Mouse (Mus musculus) adrenal gland, adult 2 months (tissue): ENCODE results near the gene Bcl2. TPM values are rescaled to one million over a fixed set of nuclear protein-coding genes. Genes with fewer than 3 reads are reported as not detected.
A peak's percentile ranks its signal among the peaks of the same experiment; 100 is the strongest.

Experiments
- DNase-seq: peaks from one replicate; pipeline ENCODE4 v3.0.0; 2021
- microRNA-seq, 2 experiments: library from miRNA; unstranded; fragments of <30 nt; microRNA quantifications; one replicate each; pipeline ENCODE4 v1.2.0; 2021
- polyA plus RNA-seq: library from polyadenylated mRNA; depleted of rRNA; stranded (reverse); fragments of >200 nt; gene quantifications from 2 replicates; pipeline ENCODE4 v1.2.3, GENCODE M21; 2012; rRNA removed
- total RNA-seq, 2 experiments: library from RNA; stranded (reverse); gene quantifications; 2 replicates each; pipeline ENCODE4 v1.2.3; 2021

Gene Bcl2
- total and polyA plus RNA-seq, 3 experiments = 1.7 to 6.4 (median 3.7) TPM

DNA sequence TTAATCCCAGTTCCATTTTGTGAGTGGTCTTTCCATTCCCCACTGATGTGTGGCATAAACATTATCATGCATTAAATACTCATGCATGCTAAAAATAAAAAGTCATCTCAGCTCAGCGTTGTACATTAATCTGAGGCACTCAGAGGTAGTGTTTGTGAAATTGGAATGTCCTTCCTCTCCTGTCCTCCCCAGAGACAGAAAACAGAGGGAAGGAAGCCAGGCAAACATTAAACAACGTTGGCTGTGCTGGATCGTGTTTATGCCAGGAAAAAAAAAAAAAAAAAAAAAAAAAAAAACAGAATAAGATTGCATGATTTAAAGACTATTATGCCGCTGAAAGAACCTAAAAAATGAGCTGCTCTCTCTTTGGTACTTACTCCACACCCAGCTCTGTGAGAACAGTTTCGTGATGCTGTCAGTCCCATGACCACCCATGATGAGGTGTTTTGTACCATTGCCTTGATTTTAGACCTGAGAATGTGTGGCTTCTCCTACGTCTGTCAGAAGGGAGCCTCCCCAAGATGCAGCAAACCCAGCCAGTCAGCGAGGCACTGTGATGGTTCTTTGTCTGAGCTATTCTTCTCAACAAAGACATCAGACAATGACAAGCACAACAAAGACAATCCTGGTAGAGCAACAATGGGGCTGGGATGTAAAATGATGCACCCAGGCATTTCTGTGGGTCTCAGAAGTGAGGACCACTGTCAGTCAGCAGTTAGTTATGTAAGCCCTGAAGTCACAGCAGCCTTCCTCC is 200.0 kb downstream of the Bcl2 start:
- no peak for DNase-seq

GRCm38 (mm10) chr1:106513481-106513880 is 200.6 kb downstream of the Bcl2 start:
- DNase-seq = no peak

- DNase-seq = peak; percentile 66
These were observed 202.5 kb downstream of the Bcl2 start for GRCm38 (mm10) chr1:106511593-106511992.

GRCm38 (mm10) chr1:106507556-106507955 is 206.5 kb downstream of the Bcl2 start:
- no peak for DNase-seq

DNA sequence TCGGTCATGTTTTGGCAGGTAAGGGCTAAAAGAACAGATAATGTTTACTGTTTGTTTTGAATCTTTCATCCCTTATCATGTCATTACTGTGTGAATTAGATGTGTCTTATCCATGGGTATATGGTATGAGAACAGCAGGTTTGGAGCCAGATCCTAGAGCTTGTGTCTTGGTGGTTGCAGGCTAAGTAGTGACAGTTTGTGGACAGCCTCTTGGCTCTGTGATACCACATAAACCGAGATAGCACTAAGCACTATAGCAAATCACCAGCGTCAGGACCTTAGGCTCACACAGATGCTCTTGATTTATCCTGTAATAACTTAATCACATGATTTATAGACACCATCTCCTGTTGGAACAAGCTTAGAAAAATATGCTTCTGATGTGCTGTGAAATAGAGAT is 210.2 kb downstream of the Bcl2 start:
- no peak for DNase-seq

- DNase-seq = no peak
These were observed 210.7 kb downstream of the Bcl2 start for GRCm38 (mm10) chr1:106503407-106503806.

DNA sequence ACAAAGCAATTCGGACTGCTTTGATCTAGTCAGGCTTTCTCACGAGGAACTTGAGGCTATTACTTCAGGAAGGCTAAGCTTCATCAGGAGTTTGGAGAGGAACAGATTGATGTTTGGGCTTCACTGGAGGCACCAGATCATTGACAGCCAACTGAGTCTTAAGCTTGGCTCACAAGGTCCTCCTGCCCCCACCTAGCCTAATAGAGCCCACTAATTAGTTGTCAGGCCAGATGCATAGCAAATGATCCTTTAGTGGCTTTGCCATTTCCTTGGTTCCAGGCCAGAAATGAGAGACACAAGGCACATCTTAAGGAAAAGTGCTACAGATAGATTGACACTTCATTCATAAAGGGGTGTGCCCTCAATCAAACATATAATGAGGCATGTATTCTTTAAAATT is 216.1 kb downstream of the Bcl2 start:
- no peak for DNase-seq

Small RNAs within 50 kb of the gene (microRNA-seq; reads per million reads assigned to microRNA genes)
- gene Mir3473f = 0 reads per million in 2 experiments

Other genes starting within 250 kb of the Bcl2 start
- gene Kdsr, start 45.5 kb upstream of the Bcl2 start, total RNA-seq = 10 to 100 TPM; 43.5 to 46.9 TPM
- 30.7 and 55.7 TPM in 2 replicates for gene Kdsr, start 45.5 kb upstream of the Bcl2 start, polyA plus RNA-seq
- gene Vps4b, start 82.5 kb upstream of the Bcl2 start, total RNA-seq = 100 to 1,000 TPM in 1 of 2 experiments, 10 to 100 TPM in 1; 88.0 to 102 TPM
- 15.0 and 23.3 TPM in 2 replicates for gene Vps4b, start 82.5 kb upstream of the Bcl2 start, polyA plus RNA-seq
- gene Serpinb5, start 146.9 kb upstream of the Bcl2 start, total RNA-seq = not detected
- gene Serpinb5, start 146.9 kb upstream of the Bcl2 start, polyA plus RNA-seq = not detected in 2 replicates
- gene Serpinb12, start 220.2 kb upstream of the Bcl2 start, total RNA-seq = not detected
- gene Serpinb12, start 220.2 kb upstream of the Bcl2 start, polyA plus RNA-seq = not detected in 2 replicates